Mouse (Mus musculus) ovary, adult 18-20 months (tissue): ENCODE measurements around the gene Ptprd.

Source experiments
- DNase-seq: peaks from one replicate; pipeline ENCODE4 v3.0.0; 2022; ENCODE audit warnings: low spot score, mixed read lengths

Ptprd gene

GRCm38 (mm10) chr4:76901692-76902091, 1310.1 kb downstream of the Ptprd start:
- no peak for DNase-seq

GRCm38 (mm10) chr4:76889669-76890068, 1322.1 kb downstream of the Ptprd start:
- no peak for DNase-seq

GRCm38 (mm10) chr4:76881610-76882009, 1330.2 kb downstream of the Ptprd start:
- DNase-seq, result no peak

GRCm38 (mm10) chr4:76870971-76871370, 1340.8 kb downstream of the Ptprd start:
- DNase-seq, result peak; percentile 49

- no peak for DNase-seq
These were observed 1346.2 kb downstream of the Ptprd start for GRCm38 (mm10) chr4:76865585-76865984.

GRCm38 (mm10) chr4:76846265-76846664, 1365.5 kb downstream of the Ptprd start:
- DNase-seq, result no peak

GRCm38 (mm10) chr4:76839016-76839415, 1372.7 kb downstream of the Ptprd start:
- no peak for DNase-seq

- no peak for DNase-seq
These were observed 1399.6 kb downstream of the Ptprd start for GRCm38 (mm10) chr4:76812138-76812537.

- DNase-seq, result no peak
These were observed 1409.1 kb downstream of the Ptprd start for GRCm38 (mm10) chr4:76802708-76803107.

GRCm38 (mm10) chr4:76798010-76799007, 1413.5 kb downstream of the Ptprd start:
- no peak for DNase-seq

- DNase-seq, result no peak
These were observed 1426.4 kb downstream of the Ptprd start for GRCm38 (mm10) chr4:76785389-76785788.

GRCm38 (mm10) chr4:76779558-76780124, 1432.1 kb downstream of the Ptprd start:
- no peak for DNase-seq

- DNase-seq, result no peak
These were observed 1444.8 kb downstream of the Ptprd start for GRCm38 (mm10) chr4:76766918-76767317.

- DNase-seq, result no peak
These were observed 1445.3 kb downstream of the Ptprd start for GRCm38 (mm10) chr4:76766429-76766828.

- DNase-seq, result no peak
These were observed 1461.1 kb downstream of the Ptprd start for GRCm38 (mm10) chr4:76750709-76751108.

GRCm38 (mm10) chr4:76735831-76736230, 1475.9 kb downstream of the Ptprd start:
- DNase-seq, result no peak

GRCm38 (mm10) chr4:76675726-76676125, 1536.0 kb downstream of the Ptprd start:
- DNase-seq, result no peak

- DNase-seq, result no peak
These were observed 1538.5 kb downstream of the Ptprd start for GRCm38 (mm10) chr4:76673224-76673623.

GRCm38 (mm10) chr4:76672653-76673052, 1539.1 kb downstream of the Ptprd start:
- DNase-seq, result no peak

- no peak for DNase-seq
These were observed 1550.0 kb downstream of the Ptprd start for GRCm38 (mm10) chr4:76661725-76662124.

- DNase-seq, result no peak
These were observed 1551.6 kb downstream of the Ptprd start for GRCm38 (mm10) chr4:76660146-76660545.

- DNase-seq, result no peak
These were observed 1555.0 kb downstream of the Ptprd start for GRCm38 (mm10) chr4:76656734-76657133.

- no peak for DNase-seq
These were observed 1558.8 kb downstream of the Ptprd start for GRCm38 (mm10) chr4:76652971-76653370.
